Mouse (Mus musculus): Measurements from ENCODE around the gene Map7d1.

DNA sequence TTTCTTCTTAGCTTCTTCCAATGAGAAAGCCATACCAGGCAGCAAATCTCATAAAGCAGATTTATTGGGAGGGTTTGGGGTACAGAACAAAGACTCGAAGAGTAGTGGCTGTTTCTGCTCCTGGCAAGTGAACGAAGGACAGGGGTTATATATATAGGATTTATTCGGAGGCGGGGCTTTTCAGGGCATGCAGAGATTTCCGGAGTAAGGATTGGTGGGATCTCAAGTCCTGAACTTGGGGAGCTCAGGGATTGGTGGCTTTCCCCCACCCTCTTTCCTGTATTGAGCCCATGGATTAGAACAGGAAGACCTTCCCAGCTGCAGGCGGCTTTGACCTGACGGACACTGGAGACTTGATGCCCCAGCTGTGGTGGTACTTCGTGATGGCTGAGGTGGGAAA is 52.1 kb downstream of the Map7d1 start:
- TF ChIP-seq POLR2A (IDR thresholded peaks at IDR 0.05; ENCODE audit: borderline replicate concordance, control insufficient read depth, low read depth, low read length) (no peak), CTCF (IDR thresholded peaks at IDR 0.05; ENCODE audit: control insufficient read depth, insufficient read depth, low read length) (no peak)
